Mouse (Mus musculus) E14TG2a.4 (cell line): Measurements from ENCODE around the gene Acot1.
"Not testable (repeated sequence)": the region's sequence is repeated elsewhere in the genome, so short reads cannot be mapped to it uniquely, and the experiment has no call there.

Experiments used
- H3K27me3 ChIP-seq: 2 replicates; pipeline ENCODE4 v1.6.1; 2014; ENCODE audit warnings: low read length, control low read depth; ENCODE audit not compliant: insufficient read depth
- H3K36me3 ChIP-seq: 2 replicates; pipeline ENCODE4 v1.6.1; 2014; ENCODE audit warnings: low read length, control low read depth; ENCODE audit not compliant: insufficient read depth
- H3K4me1 ChIP-seq: replicated peaks from 2 replicates; pipeline ENCODE4 v1.6.1; 2014; ENCODE audit warnings: low read depth, low read length, control low read depth
- H3K4me3 ChIP-seq: replicated peaks from 2 replicates; pipeline ENCODE4 v1.5.1; 2014; ENCODE audit warnings: mild to moderate bottlenecking, low read length
- H3K9me3 ChIP-seq: 2 replicates; pipeline ENCODE4 v1.6.1; 2014; ENCODE audit warnings: low read length, control low read depth
- CTCF ChIP-seq: conservative IDR thresholded peaks from 2 replicates; pipeline ENCODE4 v1.5.1; 2014; ENCODE audit warnings: low read length
- NANOG ChIP-seq: IDR thresholded peaks from 2 replicates; pipeline ENCODE4 v1.6.1; 2014; ENCODE audit warnings: borderline replicate concordance, low read length, mixed read lengths
- POU5F1 ChIP-seq: IDR thresholded peaks from 2 replicates; pipeline ENCODE4 v1.6.1; 2014; ENCODE audit warnings: low read length, borderline replicate concordance

Gene Acot1

GRCm38 (mm10) chr12:84011251-84012040 is 2.2 kb downstream of the Acot1 start:
- H3K4me1 ChIP-seq, result peaks cover 26% of the 10 kb centered on the region
- H3K9me3 ChIP-seq, result peaks cover 14% of the 10 kb centered on the region
- H3K4me3 ChIP-seq, result no peak overlapping the region
- peaks cover 27% of the 10 kb centered on the region for H3K27me3 ChIP-seq
- TF ChIP-seq CTCF (no peak), NANOG (no peak), POU5F1 (no peak)
- 0 out of 2 replicates have a peak, but pooled peaks cover 3% of the 10 kb centered on the region for H3K36me3 ChIP-seq

GRCm38 (mm10) chr12:84013130-84013529 is 3.8 kb downstream of the Acot1 start:
- H3K36me3 ChIP-seq, result 0 out of 2 replicates have a peak, but pooled peaks cover 3% of the 10 kb centered on the region
- TF ChIP-seq CTCF (peak; percentile 27; the same call in 1 of the 2 replicates), POU5F1 (no peak)
- H3K27me3 ChIP-seq, result peaks cover 24% of the 10 kb centered on the region
- H3K4me1 ChIP-seq, result peaks cover 28% of the 10 kb centered on the region
- no peak overlapping the region for H3K4me3 ChIP-seq
- peaks cover 5% of the 10 kb centered on the region for H3K9me3 ChIP-seq

GRCm38 (mm10) chr12:84013701-84014100 is 4.4 kb downstream of the Acot1 start:
- TF ChIP-seq POU5F1, result no peak
- no peak for TF ChIP-seq CTCF
- TF ChIP-seq NANOG, result no peak
- Histone ChIP-seq H3K27me3 (peaks cover 19% of the 10 kb centered on the region), H3K4me1 (peaks cover 28% of the 10 kb centered on the region), H3K9me3 (0 out of 2 replicates have a peak, but pooled peaks cover 3% of the 10 kb centered on the region), H3K4me3 (no peak overlapping the region), H3K36me3 (0 out of 2 replicates have a peak, but pooled peaks cover 3% of the 10 kb centered on the region)

GRCm38 (mm10) chr12:84020528-84020927 is 11.2 kb downstream of the Acot1 start:
- peaks cover 55% of the 10 kb centered on the region for H3K9me3 ChIP-seq
- not testable (repeated sequence) for H3K36me3 ChIP-seq, H3K27me3 ChIP-seq, H3K4me3 ChIP-seq, H3K4me1 ChIP-seq

GRCm38 (mm10) chr12:84022266-84022665 is 13.0 kb downstream of the Acot1 start:
- H3K36me3 ChIP-seq, H3K27me3 ChIP-seq: not testable (repeated sequence)
- H3K9me3 ChIP-seq, result peaks cover 73% of the 10 kb centered on the region

GRCm38 (mm10) chr12:84023052-84023745 is 13.9 kb downstream of the Acot1 start:
- Histone ChIP-seq H3K27me3 (no peaks in the 10 kb centered on the region; the same call in 1 of the 2 replicates), H3K36me3 (no peaks in the 10 kb centered on the region; the same call in 1 of the 2 replicates), H3K4me1 (no peaks in the 10 kb centered on the region), H3K9me3 (peaks cover 82% of the 10 kb centered on the region), H3K4me3 (no peak overlapping the region)
- TF ChIP-seq POU5F1, result no peak
- no peak for TF ChIP-seq CTCF
- TF ChIP-seq NANOG, result no peak

More at GRCm38 (mm10) chr12:84022266-84022665, 13.0 kb downstream of the Acot1 start:
- H3K4me1 ChIP-seq, H3K4me3 ChIP-seq: not testable (repeated sequence)

GRCm38 (mm10) chr12:84025888-84026287 is 16.6 kb downstream of the Acot1 start:
- no peaks in the 10 kb centered on the region for H3K4me1 ChIP-seq
- H3K36me3 ChIP-seq, result no peaks in the 10 kb centered on the region; the same call in 1 of the 2 replicates
- H3K9me3 ChIP-seq, result peaks cover 97% of the 10 kb centered on the region
- H3K4me3 ChIP-seq, result no peak overlapping the region
- TF ChIP-seq CTCF (no peak), POU5F1 (no peak), NANOG (no peak)
- no peaks in the 10 kb centered on the region for H3K27me3 ChIP-seq

- peaks cover 82% of the 10 kb centered on the region for H3K9me3 ChIP-seq
- not testable (repeated sequence) for H3K36me3 ChIP-seq, H3K4me1 ChIP-seq, H3K27me3 ChIP-seq, H3K4me3 ChIP-seq
Observed at GRCm38 (mm10) chr12:84028328-84028727, 19.0 kb downstream of the Acot1 start.

GRCm38 (mm10) chr12:84029043-84029442 is 19.8 kb downstream of the Acot1 start:
- not testable (repeated sequence) for H3K27me3 ChIP-seq, H3K4me3 ChIP-seq, H3K36me3 ChIP-seq
- peak; percentile 75 for TF ChIP-seq NANOG
- Histone ChIP-seq H3K4me1 (peaks cover 10% of the 10 kb centered on the region), H3K9me3 (peaks cover 75% of the 10 kb centered on the region)
